Mouse (Mus musculus) liver, adult (tissue): ENCODE results near the gene Pdgfd.

Source experiments
- GATA4 ChIP-seq: IDR thresholded peaks from 2 replicates; pipeline ENCODE4 v1.6.1; 2014; ENCODE audit warnings: mild to moderate bottlenecking, low read length; ENCODE audit not compliant: insufficient replicate concordance

The Pdgfd gene

GRCm38 (mm10) chr9:6168391-6169037 lies at the start of gene Pdgfd:
TSS of gene Pdgfd (plus strand) at chr9:6168584.
- no peak for TF ChIP-seq GATA4

GRCm38 (mm10) chr9:6169038-6169431 lies 651 bp downstream of the Pdgfd start:
- no peak for TF ChIP-seq GATA4

GRCm38 (mm10) chr9:6170962-6171361 lies 2.6 kb downstream of the Pdgfd start:
- no peak for TF ChIP-seq GATA4

GRCm38 (mm10) chr9:6173276-6173675 lies 4.9 kb downstream of the Pdgfd start:
- no peak for TF ChIP-seq GATA4

GRCm38 (mm10) chr9:6175731-6176130 lies 7.3 kb downstream of the Pdgfd start:
- no peak for TF ChIP-seq GATA4

- TF ChIP-seq GATA4: no peak
Observed at GRCm38 (mm10) chr9:6182307-6182923, 14.0 kb downstream of the Pdgfd start.

- no peak for TF ChIP-seq GATA4
Observed at GRCm38 (mm10) chr9:6187955-6188354, 19.6 kb downstream of the Pdgfd start.

GRCm38 (mm10) chr9:6193352-6193751 lies 25.0 kb downstream of the Pdgfd start:
- no peak for TF ChIP-seq GATA4

GRCm38 (mm10) chr9:6212862-6213261 lies 44.5 kb downstream of the Pdgfd start:
- TF ChIP-seq GATA4: no peak

- TF ChIP-seq GATA4: no peak
Observed at GRCm38 (mm10) chr9:6217505-6217904, 49.1 kb downstream of the Pdgfd start.

GRCm38 (mm10) chr9:6250320-6250719 lies 81.9 kb downstream of the Pdgfd start:
- TF ChIP-seq GATA4: no peak

- TF ChIP-seq GATA4: no peak
Observed at GRCm38 (mm10) chr9:6251990-6252389, 83.6 kb downstream of the Pdgfd start.

- no peak for TF ChIP-seq GATA4
Observed at GRCm38 (mm10) chr9:6257072-6257471, 88.7 kb downstream of the Pdgfd start.

- TF ChIP-seq GATA4: no peak
Observed at GRCm38 (mm10) chr9:6264820-6265219, 96.4 kb downstream of the Pdgfd start.

GRCm38 (mm10) chr9:6269796-6270280 lies 101.5 kb downstream of the Pdgfd start, which contains the start of gene Ddi1:
TSS of gene Ddi1 (minus strand) at chr9:6269846.
- no peak for TF ChIP-seq GATA4

- no peak for TF ChIP-seq GATA4
Observed at GRCm38 (mm10) chr9:6276395-6276794, 108.0 kb downstream of the Pdgfd start.

- TF ChIP-seq GATA4: no peak
Observed at GRCm38 (mm10) chr9:6277526-6277925, 109.1 kb downstream of the Pdgfd start.

GRCm38 (mm10) chr9:6286770-6287169 lies 118.4 kb downstream of the Pdgfd start:
- TF ChIP-seq GATA4: no peak
